Mouse (Mus musculus): Measurements from ENCODE around the gene Usb1. TPM values are rescaled to one million over a fixed set of nuclear protein-coding genes. Genes with fewer than 3 reads are reported as not detected.

Gene Usb1
- total RNA-seq, 2 experiments from 2014 or later, result 13.6 to 18.9 TPM

GRCm38 (mm10) chr8:95332437-95333199 lies 534 bp downstream of the Usb1 start:
- no peak for DNase-seq
- intact Hi-C loops (cut with DNase I), result no loop called here

GRCm38 (mm10) chr8:95335706-95336105 lies 3.6 kb downstream of the Usb1 start:
- no peak for DNase-seq
- intact Hi-C loops (cut with DNase I), result no loop called here

- DNase-seq, result no peak
- intact Hi-C loops (cut with DNase I), result no loop called here
These were observed 4.3 kb downstream of the Usb1 start for GRCm38 (mm10) chr8:95336363-95336762.

- intact Hi-C loops (cut with DNase I), result no loop called here
- peak in 1 of 2 experiments; percentile 45 for DNase-seq
These were observed 9.6 kb downstream of the Usb1 start for GRCm38 (mm10) chr8:95341721-95342120.

- no peak for DNase-seq
- intact Hi-C loops (cut with DNase I), result loop anchor here (5.0 kb wide), 4 partner anchors 143 to 353 kb away; partner anchors contain the start of gene Ccdc113
These were observed 12.6 kb downstream of the Usb1 start for GRCm38 (mm10) chr8:95344668-95345067.

GRCm38 (mm10) chr8:95346643-95347545 lies 14.8 kb downstream of the Usb1 start:
- DNase-seq, result peak; percentile 76 to 82
- intact Hi-C loops (cut with DNase I), result loop anchor here (5.0 kb wide), 4 partner anchors 140 to 350 kb away; partner anchors contain the start of gene Ccdc113

- no peak for DNase-seq
- intact Hi-C loops (cut with DNase I), result loop anchor here (5.0 kb wide), 4 partner anchors 139 to 349 kb away; partner anchors contain the start of gene Ccdc113
These were observed 16.3 kb downstream of the Usb1 start for GRCm38 (mm10) chr8:95348356-95348755.

- DNase-seq, result peak; percentile 64 to 66
- intact Hi-C loops (cut with DNase I), result loop anchor here (5.0 kb wide), 4 partner anchors 138 to 348 kb away; partner anchors contain the start of gene Ccdc113
These were observed 16.9 kb downstream of the Usb1 start for GRCm38 (mm10) chr8:95348811-95349630.

GRCm38 (mm10) chr8:95351461-95351860 lies 19.4 kb downstream of the Usb1 start:
- intact Hi-C loops (cut with DNase I), result loop anchor here (5.0 kb wide), 1 partner anchor 41 kb away; no protein-coding TSS in a partner anchor
- DNase-seq, result no peak

GRCm38 (mm10) chr8:95352151-95352870 lies 20.2 kb downstream of the Usb1 start, which contains the start of gene Mmp15:
Gene Mmp15, plus strand, starts transcription at chr8:95352268.
- intact Hi-C loops (cut with DNase I), result loop anchor here (1.0 to 5.0 kb wide), 4 partner anchors 21 to 82 kb away; partner anchors contain the start of gene Cfap20
- peak; percentile 82 to 88 for DNase-seq

GRCm38 (mm10) chr8:95352871-95353866 lies 21.1 kb downstream of the Usb1 start:
- intact Hi-C loops (cut with DNase I), result loop anchor here (1.0 to 5.0 kb wide), 5 partner anchors 20 to 81 kb away; partner anchors contain the start of gene Cfap20
- peak; percentile 52 to 67 for DNase-seq

- intact Hi-C loops (cut with DNase I), result loop anchor here (5.0 kb wide), 1 partner anchor 38 kb away; no protein-coding TSS in a partner anchor
- DNase-seq, result no peak
These were observed 22.5 kb downstream of the Usb1 start for GRCm38 (mm10) chr8:95354606-95355005.

GRCm38 (mm10) chr8:95358550-95359411 lies 26.7 kb downstream of the Usb1 start:
- intact Hi-C loops (cut with DNase I), result no loop called here
- peak in 1 of 2 experiments; percentile 51 for DNase-seq

GRCm38 (mm10) chr8:95360181-95361015 lies 28.3 kb downstream of the Usb1 start:
- intact Hi-C loops (cut with DNase I), result no loop called here
- DNase-seq, result no peak

- intact Hi-C loops (cut with DNase I), result no loop called here
- DNase-seq, result no peak
These were observed 28.9 kb downstream of the Usb1 start for GRCm38 (mm10) chr8:95361016-95361341.

GRCm38 (mm10) chr8:95362272-95362671 lies 30.2 kb downstream of the Usb1 start:
- no peak for DNase-seq
- intact Hi-C loops (cut with DNase I), result no loop called here
